11 mouse cellular contexts compared by ENCODE assay signal in genomic region chr11:117091406-117091805, GRCm38 (mm10). TPM values are rescaled to one million over a fixed set of nuclear protein-coding genes. Genes with fewer than 3 reads are reported as not detected.
DNase-seq lines count a peak whose midpoint lies in the region; ATAC-seq and TF ChIP-seq lines count a peak whose summit lies in the region.
"Had no signal": no experiment of that assay in that cellular context is flagged by ENCODE, and none has a peak within 500 bp of the region (broad histone marks: within the 10 kb centered on the region; RNA-seq: fewer than 3 reads in every experiment).

No protein-coding gene starts in this region.

- WGBS in heart, adult 2 months = 38% methylated on average over 4 of the region's 4 CpGs
- WGBS in lung, postnatal 0 days = 28% methylated on average over 4 of the region's 4 CpGs
- WGBS in hindbrain, embryonic 15.5 days = 57% methylated on average over 4 of the region's 4 CpGs
- 50% methylated on average over 4 of the region's 4 CpGs for WGBS in neural tube, embryonic 15.5 days

- H3K27me3 ChIP-seq in heart, adult 2 months (ENCODE audit: control insufficient read depth, insufficient read depth, low read length) = no peaks in the 10 kb centered on the region
- no peaks in the 10 kb centered on the region for H3K27me3 ChIP-seq in lung, postnatal 0 days (replicated peaks; ENCODE audit: insufficient read depth, low read length)
- no peaks in the 10 kb centered on the region for H3K27me3 ChIP-seq in hindbrain, embryonic 15.5 days
- H3K27me3 ChIP-seq in neural tube, embryonic 15.5 days (replicated peaks) = no peaks in the 10 kb centered on the region
- H3K27me3 ChIP-seq: midbrain, embryonic 12.5 days had no signal

- peaks cover 45% of the 10 kb centered on the region for H3K4me1 ChIP-seq in heart, adult 2 months (ENCODE audit: control insufficient read depth, insufficient read depth, low read length)
- peaks cover 24% of the 10 kb centered on the region; the same call in 1 of the 2 replicates for H3K4me1 ChIP-seq in lung, postnatal 0 days (ENCODE audit: insufficient read depth, low read depth, low read length)
- peaks cover 10% of the 10 kb centered on the region for H3K4me1 ChIP-seq in hindbrain, embryonic 15.5 days (replicated peaks)
- H3K4me1 ChIP-seq in neural tube, embryonic 15.5 days = peaks cover 11% of the 10 kb centered on the region

- TF ChIP-seq CTCF in heart, adult 2 months (IDR thresholded peaks at IDR 0.05) = no peak
- no peak for TF ChIP-seq CTCF in lung, postnatal 0 days (IDR thresholded peaks at IDR 0.05)
- TF ChIP-seq CTCF in left cerebral cortex, adult 2 months (IDR thresholded peaks at IDR 0.05) = no peak

- H3K4me2 ChIP-seq in lung, postnatal 0 days (replicated peaks; ENCODE audit: low read depth, low read length) = peak overlapping the region; percentile 40; the same call in 1 of the 2 replicates
- peak overlapping the region; percentile 20; the same call in 1 of the 2 replicates for H3K4me2 ChIP-seq in hindbrain, embryonic 15.5 days
- H3K4me2 ChIP-seq in neural tube, embryonic 15.5 days = peak overlapping the region; percentile 43

- no peak overlapping the region; the same call in 1 of the 2 replicates for H3K4me3 ChIP-seq in heart, adult 2 months
- H3K4me3 ChIP-seq in lung, postnatal 0 days (ENCODE audit: low read depth, low read length) = no peak overlapping the region
- H3K4me3 ChIP-seq in hindbrain, embryonic 15.5 days = no peak overlapping the region
- no peak overlapping the region for H3K4me3 ChIP-seq in neural tube, embryonic 15.5 days (replicated peaks)
- no peak overlapping the region for H3K4me3 ChIP-seq in left cerebral cortex, adult 2 months
- H3K4me3 ChIP-seq: midbrain, embryonic 12.5 days had no signal

- TF ChIP-seq EP300 in heart, adult 2 months (IDR thresholded peaks at IDR 0.05; ENCODE audit: insufficient read depth, low read depth, low read length) = no peak
- TF ChIP-seq EP300 in lung, postnatal 0 days (IDR thresholded peaks at IDR 0.05) = peak; percentile 71; the same call in 1 of the 2 replicates

- no peaks in the 10 kb centered on the region for H3K79me2 ChIP-seq in heart, adult 2 months (replicated peaks; ENCODE audit: control insufficient read depth, insufficient read depth, low read length)

- no peak overlapping the region for H3K9ac ChIP-seq in heart, adult 2 months (ENCODE audit: low read depth, low read length)
- 0 out of 2 replicates have a peak overlapping the region, but pooled peaks have one; percentile 13 for H3K9ac ChIP-seq in lung, postnatal 0 days (replicated peaks; ENCODE audit: low read depth)
- no peak overlapping the region for H3K9ac ChIP-seq in hindbrain, embryonic 15.5 days
- H3K9ac ChIP-seq in neural tube, embryonic 15.5 days (replicated peaks) = no peak overlapping the region
- H3K9ac ChIP-seq: midbrain, embryonic 12.5 days had no signal

- peak; percentile 24; the same call in 1 of the 2 replicates for ATAC-seq in lung, postnatal 0 days
- no peak for ATAC-seq in hindbrain, embryonic 15.5 days (ENCODE audit: low FRiP score, low read depth)
- ATAC-seq in neural tube, embryonic 15.5 days (ENCODE audit: low FRiP score) = no peak
- ATAC-seq in erythroid progenitor cell, adult 5-6 weeks (replicated peaks; ENCODE audit: low FRiP score, poor library complexity, severe bottlenecking) = no peak

- no peak for DNase-seq in heart, adult 2 months
- no peak for DNase-seq in heart, postnatal 4 days
- DNase-seq in lung, postnatal 0 days (ENCODE audit: low spot score) = no peak
- DNase-seq in lung, postnatal 10 days = no peak
- DNase-seq in left cerebral cortex, adult 2 months (ENCODE audit: extremely low spot score in 1 of 2, low spot score in 2 of 2) = no peak
- DNase-seq: right cerebral cortex, postnatal 14 days; thymus, adult 18-20 months had no signal

- H3K9me3 ChIP-seq in lung, postnatal 0 days (ENCODE audit: low read length) = no peaks in the 10 kb centered on the region
- H3K9me3 ChIP-seq in hindbrain, embryonic 15.5 days = no peaks in the 10 kb centered on the region
- H3K9me3 ChIP-seq in neural tube, embryonic 15.5 days (replicated peaks) = no peaks in the 10 kb centered on the region
- H3K9me3 ChIP-seq: midbrain, embryonic 12.5 days had no signal

- peak overlapping the region; percentile 92 for H3K27ac ChIP-seq in heart, adult 2 months
- peak overlapping the region; percentile 89 for H3K27ac ChIP-seq in lung, postnatal 0 days (ENCODE audit: low read length)
- no peak overlapping the region for H3K27ac ChIP-seq in hindbrain, embryonic 15.5 days (replicated peaks)
- H3K27ac ChIP-seq in neural tube, embryonic 15.5 days (replicated peaks) = peak overlapping the region; percentile 2; the same call in 1 of the 2 replicates
- H3K27ac ChIP-seq in left cerebral cortex, adult 2 months = no peak overlapping the region
- H3K27ac ChIP-seq: midbrain, embryonic 12.5 days had no signal

- intact Hi-C loops in heart, adult 2 months (cut with DNase I) = loop anchor here (10.0 kb wide), 1 partner anchor 463 kb away; no protein-coding TSS in a partner anchor
- intact Hi-C loops in left cerebral cortex, adult 2 months (cut with DNase I) = no loop called here

- H3K36me3 ChIP-seq in heart, adult 2 months (ENCODE audit: control insufficient read depth, insufficient read depth, low read length) = peaks cover 9% of the 10 kb centered on the region
- H3K36me3 ChIP-seq in lung, postnatal 0 days (ENCODE audit: insufficient read depth, low read length) = no peaks in the 10 kb centered on the region
- no peaks in the 10 kb centered on the region for H3K36me3 ChIP-seq in hindbrain, embryonic 15.5 days
- no peaks in the 10 kb centered on the region for H3K36me3 ChIP-seq in neural tube, embryonic 15.5 days
- H3K36me3 ChIP-seq: midbrain, embryonic 12.5 days had no signal

- TF ChIP-seq POLR2A in heart, adult 2 months (IDR thresholded peaks at IDR 0.05; ENCODE audit: insufficient read depth, low read depth, low read length) = no peak

RNA-seq across cellular contexts. Expression of gene Sec14l1, which starts 23.6 kb away (rescaled TPM):
- 10 to 100 TPM; 65.4 to 89.5 TPM for total RNA-seq in heart, adult 2 months (2021)
- polyA plus RNA-seq in heart, adult 2 months (2012; rRNA removed) = 71.5 and 83.9 TPM in 2 replicates
- total RNA-seq in heart, postnatal 4 days (2021) = 10 to 100 TPM; 78.4 to 81.7 TPM
- 62.2 and 62.4 TPM in 2 replicates for polyA plus RNA-seq in lung, postnatal 0 days (2015; fragmentation: Nextera tagmentation; extraction: Ambion mirVana)
- 57.2 and 63.0 TPM in 2 replicates for polyA plus RNA-seq in hindbrain, embryonic 15.5 days (2015; fragmentation: Nextera tagmentation; extraction: Ambion mirVana)
- 52.0 and 52.1 TPM in 2 replicates for polyA plus RNA-seq in neural tube, embryonic 15.5 days (2015; fragmentation: Nextera tagmentation; extraction: Ambion mirVana)
- total RNA-seq in left cerebral cortex, adult 2 months (2021) = 100 to 1,000 TPM; 198 to 229 TPM
- total RNA-seq in erythroid progenitor cell, adult 5-6 weeks (2015; ENCODE audit: low replicate concordance) = 27.4 and 32.3 TPM in 2 replicates
- 41.3 and 44.3 TPM in 2 replicates for total RNA-seq in erythroid progenitor cell, adult 5-6 weeks (2017; ENCODE audit: low replicate concordance)

Comparison
In these comparisons a context has a peak if more than half of its experiments do, and no peak if none do; other contexts are left out.
1. H3K27ac ChIP-seq: peak in heart, adult 2 months (single experiment), lung, postnatal 0 days (single experiment) and neural tube, embryonic 15.5 days (single experiment); none in hindbrain, embryonic 15.5 days (single experiment) and left cerebral cortex, adult 2 months (single experiment).
2. Peak in every context shown above with its lines, with median percentiles within 50 percentile points of each other: H3K4me2 ChIP-seq.